Mouse (Mus musculus): ENCODE data around the gene Nrip1. TPM values are rescaled to one million over a fixed set of nuclear protein-coding genes. Genes with fewer than 3 reads are reported as not detected.

The Nrip1 gene
- polyA plus RNA-seq, 1 experiment from 2014 or later: 40.0 TPM

GRCm38 (mm10) chr16:76355267-76355666 is 18.4 kb downstream of the Nrip1 start:
- H3K4me3 ChIP-seq: no peak overlapping the region

GRCm38 (mm10) chr16:76354841-76355240 is 18.8 kb downstream of the Nrip1 start:
- H3K36me3 ChIP-seq: peaks cover 32% of the 10 kb centered on the region
- no peak for DNase-seq (ENCODE audit: low spot score)
- no peak overlapping the region for H3K4me3 ChIP-seq
- no peaks in the 10 kb centered on the region for H3K27me3 ChIP-seq (ENCODE audit: low read depth, poor library complexity, severe bottlenecking)
- H3K9me3 ChIP-seq (replicated peaks): no peaks in the 10 kb centered on the region
- H3K27ac ChIP-seq (replicated peaks): no peak overlapping the region
- H3K4me1 ChIP-seq: peaks cover 6% of the 10 kb centered on the region; the same call in 1 of the 2 replicates
- WGBS: 83% methylated on average over 3 of the region's 3 CpGs

More at GRCm38 (mm10) chr16:76355267-76355666, 18.4 kb downstream of the Nrip1 start:
- no peaks in the 10 kb centered on the region for H3K27me3 ChIP-seq (ENCODE audit: low read depth, poor library complexity, severe bottlenecking)
- no peak overlapping the region for H3K27ac ChIP-seq (replicated peaks)
- peaks cover 30% of the 10 kb centered on the region for H3K36me3 ChIP-seq
- no peak for DNase-seq (ENCODE audit: low spot score)
- H3K9me3 ChIP-seq (replicated peaks): no peaks in the 10 kb centered on the region
- H3K4me1 ChIP-seq: peaks cover 6% of the 10 kb centered on the region; the same call in 1 of the 2 replicates
- WGBS: 96% methylated on average over 5 of the region's 5 CpGs

GRCm38 (mm10) chr16:76354289-76354688 is 19.3 kb downstream of the Nrip1 start:
- Histone ChIP-seq H3K36me3 (peaks cover 37% of the 10 kb centered on the region), H3K27ac (replicated peaks) (no peak overlapping the region), H3K4me1 (peaks cover 6% of the 10 kb centered on the region; the same call in 1 of the 2 replicates), H3K27me3 (ENCODE audit: low read depth, poor library complexity, severe bottlenecking) (no peaks in the 10 kb centered on the region), H3K9me3 (replicated peaks) (no peaks in the 10 kb centered on the region), H3K4me3 (no peak overlapping the region)
- no peak for DNase-seq (ENCODE audit: low spot score)
- 89% methylated on average over 7 of the region's 7 CpGs for WGBS

GRCm38 (mm10) chr16:76350922-76351321 is 22.7 kb downstream of the Nrip1 start:
- Histone ChIP-seq H3K36me3 (peaks cover 64% of the 10 kb centered on the region), H3K27me3 (ENCODE audit: low read depth, poor library complexity, severe bottlenecking) (no peaks in the 10 kb centered on the region)
- DNase-seq (ENCODE audit: low spot score): no peak

GRCm38 (mm10) chr16:76349053-76349452 is 24.6 kb downstream of the Nrip1 start:
- Histone ChIP-seq H3K36me3 (peaks cover 80% of the 10 kb centered on the region), H3K27me3 (ENCODE audit: low read depth, poor library complexity, severe bottlenecking) (no peaks in the 10 kb centered on the region)
- 93% methylated on average over 11 of the region's 11 CpGs for WGBS

More at GRCm38 (mm10) chr16:76350922-76351321, 22.7 kb downstream of the Nrip1 start:
- no peaks in the 10 kb centered on the region for H3K9me3 ChIP-seq (replicated peaks)
- H3K27ac ChIP-seq (replicated peaks): no peak overlapping the region
- WGBS: 90% methylated on average over 8 of the region's 8 CpGs
- 0 out of 2 replicates have a peak, but pooled peaks cover 7% of the 10 kb centered on the region for H3K4me1 ChIP-seq
- H3K4me3 ChIP-seq: no peak overlapping the region

GRCm38 (mm10) chr16:76347719-76348421 is 25.8 kb downstream of the Nrip1 start:
- no peak for DNase-seq (ENCODE audit: low spot score)
- H3K27me3 ChIP-seq (ENCODE audit: low read depth, poor library complexity, severe bottlenecking): no peaks in the 10 kb centered on the region
- peaks cover 10% of the 10 kb centered on the region; the same call in 1 of the 2 replicates for H3K4me1 ChIP-seq
- no peak overlapping the region for H3K27ac ChIP-seq (replicated peaks)
- no peak overlapping the region for H3K4me3 ChIP-seq
- H3K9me3 ChIP-seq (replicated peaks): peaks cover 16% of the 10 kb centered on the region; the same call in 1 of the 2 replicates
- 82% methylated on average over 13 of the region's 13 CpGs for WGBS
- H3K36me3 ChIP-seq: peaks cover 89% of the 10 kb centered on the region

More at GRCm38 (mm10) chr16:76349053-76349452, 24.6 kb downstream of the Nrip1 start:
- Histone ChIP-seq H3K4me3 (no peak overlapping the region), H3K4me1 (peaks cover 10% of the 10 kb centered on the region; the same call in 1 of the 2 replicates), H3K27ac (replicated peaks) (no peak overlapping the region), H3K9me3 (replicated peaks) (peaks cover 12% of the 10 kb centered on the region; the same call in 1 of the 2 replicates)
- DNase-seq (ENCODE audit: low spot score): no peak

- Histone ChIP-seq H3K27ac (replicated peaks) (no peak overlapping the region), H3K9me3 (replicated peaks) (peaks cover 16% of the 10 kb centered on the region; the same call in 1 of the 2 replicates), H3K4me3 (no peak overlapping the region), H3K27me3 (ENCODE audit: low read depth, poor library complexity, severe bottlenecking) (no peaks in the 10 kb centered on the region), H3K36me3 (peaks cover 87% of the 10 kb centered on the region), H3K4me1 (peaks cover 10% of the 10 kb centered on the region; the same call in 1 of the 2 replicates)
- no peak for DNase-seq (ENCODE audit: low spot score)
- 95% methylated on average over 7 of the region's 7 CpGs for WGBS
Observed at GRCm38 (mm10) chr16:76346371-76346770, 27.3 kb downstream of the Nrip1 start.

- Histone ChIP-seq H3K4me1 (peaks cover 10% of the 10 kb centered on the region; the same call in 1 of the 2 replicates), H3K4me3 (no peak overlapping the region), H3K27ac (replicated peaks) (no peak overlapping the region), H3K9me3 (replicated peaks) (peaks cover 16% of the 10 kb centered on the region; the same call in 1 of the 2 replicates), H3K27me3 (ENCODE audit: low read depth, poor library complexity, severe bottlenecking) (no peaks in the 10 kb centered on the region), H3K36me3 (peaks cover 85% of the 10 kb centered on the region)
- no peak for DNase-seq (ENCODE audit: low spot score)
- 92% methylated on average over 3 of the region's 3 CpGs for WGBS
Observed at GRCm38 (mm10) chr16:76344761-76345368, 28.8 kb downstream of the Nrip1 start.

GRCm38 (mm10) chr16:76344030-76344429 is 29.6 kb downstream of the Nrip1 start:
- Histone ChIP-seq H3K4me1 (peaks cover 10% of the 10 kb centered on the region; the same call in 1 of the 2 replicates), H3K27ac (replicated peaks) (no peak overlapping the region), H3K4me3 (no peak overlapping the region), H3K36me3 (peaks cover 83% of the 10 kb centered on the region), H3K9me3 (replicated peaks) (peaks cover 16% of the 10 kb centered on the region; the same call in 1 of the 2 replicates), H3K27me3 (ENCODE audit: low read depth, poor library complexity, severe bottlenecking) (no peaks in the 10 kb centered on the region)
- WGBS: 100% methylated on average over 2 of the region's 2 CpGs
- DNase-seq (ENCODE audit: low spot score): no peak

- Histone ChIP-seq H3K4me1 (peaks cover 4% of the 10 kb centered on the region; the same call in 1 of the 2 replicates), H3K36me3 (peaks cover 81% of the 10 kb centered on the region), H3K27ac (replicated peaks) (no peak overlapping the region), H3K4me3 (no peak overlapping the region), H3K27me3 (ENCODE audit: low read depth, poor library complexity, severe bottlenecking) (no peaks in the 10 kb centered on the region), H3K9me3 (replicated peaks) (peaks cover 23% of the 10 kb centered on the region)
- WGBS: 91% methylated on average over 8 of the region's 8 CpGs
- no peak for DNase-seq (ENCODE audit: low spot score)
Observed at GRCm38 (mm10) chr16:76341636-76342035, 32.0 kb downstream of the Nrip1 start.

GRCm38 (mm10) chr16:76339256-76339655 is 34.4 kb downstream of the Nrip1 start:
- no peak for DNase-seq (ENCODE audit: low spot score)
- peaks cover 17% of the 10 kb centered on the region for H3K9me3 ChIP-seq (replicated peaks)
- H3K36me3 ChIP-seq: peaks cover 64% of the 10 kb centered on the region
- no peak overlapping the region for H3K4me3 ChIP-seq
- H3K27me3 ChIP-seq (ENCODE audit: low read depth, poor library complexity, severe bottlenecking): no peaks in the 10 kb centered on the region
- 93% methylated on average over 10 of the region's 10 CpGs for WGBS
- H3K4me1 ChIP-seq: no peaks in the 10 kb centered on the region
- no peak overlapping the region for H3K27ac ChIP-seq (replicated peaks)

- H3K4me1 ChIP-seq: peaks cover 6% of the 10 kb centered on the region
- no peak overlapping the region for H3K27ac ChIP-seq (replicated peaks)
- WGBS: 95% methylated on average over 7 of the region's 7 CpGs
- H3K9me3 ChIP-seq (replicated peaks): peaks cover 11% of the 10 kb centered on the region
- no peak for DNase-seq (ENCODE audit: low spot score)
- H3K4me3 ChIP-seq: no peak overlapping the region
- no peaks in the 10 kb centered on the region for H3K27me3 ChIP-seq (ENCODE audit: low read depth, poor library complexity, severe bottlenecking)
- H3K36me3 ChIP-seq: peaks cover 46% of the 10 kb centered on the region
Observed at GRCm38 (mm10) chr16:76337351-76337750, 36.3 kb downstream of the Nrip1 start.

- Histone ChIP-seq H3K27ac (replicated peaks) (no peak overlapping the region), H3K27me3 (ENCODE audit: low read depth, poor library complexity, severe bottlenecking) (no peaks in the 10 kb centered on the region), H3K9me3 (replicated peaks) (peaks cover 11% of the 10 kb centered on the region), H3K4me3 (no peak overlapping the region), H3K36me3 (peaks cover 44% of the 10 kb centered on the region), H3K4me1 (peaks cover 11% of the 10 kb centered on the region)
- DNase-seq (ENCODE audit: low spot score): no peak
- WGBS: 89% methylated on average over 11 of the region's 11 CpGs
Observed at GRCm38 (mm10) chr16:76336932-76337331, 36.7 kb downstream of the Nrip1 start.

Data from midbrain, embryonic 10.5 days (tissue).